Comparison of ENCODE assay signal across 8 mouse cellular contexts in genomic region chr8:122273152-122273551, GRCm38 (mm10). TPM values are rescaled to one million over a fixed set of nuclear protein-coding genes. Genes with fewer than 3 reads are reported as not detected.
DNase-seq lines count a peak whose midpoint lies in the region; ATAC-seq and TF ChIP-seq lines count a peak whose summit lies in the region.

No protein-coding gene starts in this region.

- no peak overlapping the region for H3K4me3 ChIP-seq in intestine, embryonic 16.5 days (ENCODE audit: low read length)
- H3K4me3 ChIP-seq in midbrain, postnatal 0 days (ENCODE audit: low read depth, low read length), result no peak overlapping the region

- 8% methylated on average over 5 of the region's 5 CpGs for WGBS in intestine, embryonic 16.5 days
- 9% methylated on average over 5 of the region's 5 CpGs for WGBS in midbrain, postnatal 0 days

- peak; percentile 47 to 77 for DNase-seq in urinary bladder, adult 18-20 months (ENCODE audit: low spot score in 2 of 2)
- no peak for DNase-seq in urinary bladder, postnatal 10 days (ENCODE audit: low spot score)
- peak; percentile 92 for DNase-seq in embryo, embryonic 10 days (ENCODE audit: low spot score)
- DNase-seq in gastrocnemius, postnatal 36 days, result peak; percentile 65 to 78
- peak; percentile 91 for DNase-seq in liver
- peak; percentile 84 for DNase-seq in midbrain, postnatal 0 days (ENCODE audit: low spot score)
- peak; percentile 82 for DNase-seq in spleen, postnatal 36 days (ENCODE audit: low spot score in 2 of 2)

- peak; percentile 96 for TF ChIP-seq CTCF in midbrain, postnatal 0 days (IDR thresholded peaks at IDR 0.05)

- H3K27me3 ChIP-seq in intestine, embryonic 16.5 days (replicated peaks; ENCODE audit: control insufficient read depth, insufficient read depth, low read length), result 0 out of 2 replicates have a peak, but pooled peaks cover 3% of the 10 kb centered on the region
- H3K27me3 ChIP-seq in midbrain, postnatal 0 days (ENCODE audit: insufficient read depth, low read length), result no peaks in the 10 kb centered on the region; the same call in 1 of the 2 replicates

- ATAC-seq in intestine, embryonic 16.5 days, result peak; percentile 74
- ATAC-seq in midbrain, postnatal 0 days (ENCODE audit: low FRiP score), result peak; percentile 64; the same call in 1 of the 2 replicates

- no peaks in the 10 kb centered on the region for H3K9me3 ChIP-seq in intestine, embryonic 16.5 days (ENCODE audit: control insufficient read depth, low read length)
- no peaks in the 10 kb centered on the region for H3K9me3 ChIP-seq in midbrain, postnatal 0 days (ENCODE audit: low read length)

- no peaks in the 10 kb centered on the region for H3K36me3 ChIP-seq in intestine, embryonic 16.5 days (ENCODE audit: control insufficient read depth, insufficient read depth, low read length)
- H3K36me3 ChIP-seq in midbrain, postnatal 0 days (ENCODE audit: insufficient read depth, low read length), result no peaks in the 10 kb centered on the region

- no peak overlapping the region for H3K27ac ChIP-seq in intestine, embryonic 16.5 days (ENCODE audit: low read length)
- no peak overlapping the region for H3K27ac ChIP-seq in midbrain, postnatal 0 days (ENCODE audit: low read depth, low read length)

- intact Hi-C loops in gastrocnemius, postnatal 36 days (cut with DNase I), result loop anchor here (1.0 to 2.0 kb wide), 3 partner anchors 60 to 110 kb away; no protein-coding TSS in a partner anchor

- peaks cover 16% of the 10 kb centered on the region for H3K4me1 ChIP-seq in intestine, embryonic 16.5 days (ENCODE audit: control insufficient read depth, insufficient read depth, low read length)
- H3K4me1 ChIP-seq in midbrain, postnatal 0 days (ENCODE audit: insufficient read depth, low read length), result no peaks in the 10 kb centered on the region

- H3K4me2 ChIP-seq in intestine, embryonic 16.5 days (ENCODE audit: low read depth, low read length), result no peak overlapping the region
- H3K4me2 ChIP-seq in midbrain, postnatal 0 days (ENCODE audit: low read depth, low read length, poor library complexity, severe bottlenecking), result no peak overlapping the region

- peak overlapping the region; percentile 24; the same call in 1 of the 2 replicates for H3K9ac ChIP-seq in intestine, embryonic 16.5 days (ENCODE audit: low read depth, low read length)
- no peak overlapping the region for H3K9ac ChIP-seq in midbrain, postnatal 0 days (replicated peaks; ENCODE audit: low read length, poor library complexity, severe bottlenecking)

RNA-seq across cellular contexts. Expression of gene Zfpm1, which starts 8.8 kb away (rescaled TPM):
- total RNA-seq in gastrocnemius, postnatal 36 days (2021), result 1 to 10 TPM; 5.6 to 8.9 TPM
- polyA plus RNA-seq in intestine, embryonic 16.5 days (2015; fragmentation: Nextera tagmentation; extraction: Ambion mirVana), result 2.6 and 2.7 TPM in 2 replicates
- total RNA-seq in midbrain, postnatal 0 days (2014; rRNA removed), result 19.6 and 28.6 TPM in 2 replicates
- 1.2 TPM in 2 replicates for polyA plus RNA-seq in midbrain, postnatal 0 days (2015; fragmentation: Nextera tagmentation; extraction: Ambion mirVana)
